Mouse (Mus musculus) CD4-positive, CD25-positive, alpha-beta regulatory T cell, adult 2 months (primary cell): Measurements from ENCODE around the gene Rasa1.
A peak's percentile ranks its signal among the peaks of the same experiment; 100 is the strongest.

Experiments used
- DNase-seq: peaks from one replicate; pipeline ENCODE4 v3.0.0-alpha.2; 2012; ENCODE audit warnings: low read depth, low spot score

Rasa1 gene

DNA sequence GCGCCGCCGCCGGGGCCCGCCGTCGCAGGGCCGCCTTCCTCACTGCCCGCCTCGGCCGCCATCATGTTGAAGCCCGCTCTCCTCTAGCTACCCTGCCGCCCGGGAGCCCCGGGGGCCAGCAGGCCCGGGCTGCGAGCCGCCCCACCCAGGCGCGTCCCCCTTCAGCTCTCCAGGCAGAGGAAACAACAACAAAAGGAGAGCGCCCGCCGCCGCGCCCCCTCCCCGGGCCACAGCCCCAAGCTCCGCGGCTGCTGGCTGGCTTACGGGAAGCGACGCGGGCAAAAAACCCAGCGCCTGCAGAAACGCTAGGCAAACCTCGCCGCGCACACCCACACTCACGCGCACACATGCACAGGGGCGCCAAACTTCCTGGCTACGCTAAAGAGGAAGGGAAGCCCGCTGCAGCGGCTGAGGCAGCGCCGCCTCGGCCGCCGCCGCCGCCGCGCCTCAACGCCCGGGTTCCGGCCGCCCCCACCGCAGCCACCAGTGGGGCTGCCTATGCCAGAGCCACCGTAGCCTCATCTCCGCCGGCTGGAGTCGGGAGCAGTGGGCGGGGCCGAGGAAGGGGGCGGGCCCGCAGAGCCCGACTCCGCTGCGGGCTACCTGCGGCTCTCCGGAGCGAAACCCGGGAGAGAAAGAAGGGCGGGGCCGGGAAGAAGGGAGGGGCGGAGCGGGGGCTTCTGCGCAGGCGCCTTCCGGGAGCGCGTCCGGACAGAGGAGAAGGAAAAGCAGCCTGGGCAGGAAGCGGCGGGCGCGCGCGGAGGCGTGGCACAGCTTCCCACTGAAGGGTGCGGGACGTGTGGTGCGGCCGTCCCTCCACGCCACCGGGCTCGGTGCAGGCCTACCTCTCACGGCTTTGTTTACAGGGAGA is at the start of gene Rasa1:
TSS of gene Rasa1 (minus strand) at position 288 of the 871 bp plus-strand sequence.
- peak; percentile 93 for DNase-seq

- no peak for DNase-seq
Observed at GRCm38 (mm10) chr13:85311547-85311946, 22.6 kb upstream of the Rasa1 start.

GRCm38 (mm10) chr13:85310968-85311367 is 22.0 kb upstream of the Rasa1 start:
- DNase-seq: no peak

GRCm38 (mm10) chr13:85310483-85310882 is 21.6 kb upstream of the Rasa1 start:
- DNase-seq: no peak

- DNase-seq: no peak
Observed at GRCm38 (mm10) chr13:85306039-85306438, 17.1 kb upstream of the Rasa1 start.

- peak; percentile 37 for DNase-seq
Observed at GRCm38 (mm10) chr13:85290651-85291050, 1.7 kb upstream of the Rasa1 start.

- no peak for DNase-seq
Observed at GRCm38 (mm10) chr13:85288574-85288842, 422 bp downstream of the Rasa1 start.

DNA sequence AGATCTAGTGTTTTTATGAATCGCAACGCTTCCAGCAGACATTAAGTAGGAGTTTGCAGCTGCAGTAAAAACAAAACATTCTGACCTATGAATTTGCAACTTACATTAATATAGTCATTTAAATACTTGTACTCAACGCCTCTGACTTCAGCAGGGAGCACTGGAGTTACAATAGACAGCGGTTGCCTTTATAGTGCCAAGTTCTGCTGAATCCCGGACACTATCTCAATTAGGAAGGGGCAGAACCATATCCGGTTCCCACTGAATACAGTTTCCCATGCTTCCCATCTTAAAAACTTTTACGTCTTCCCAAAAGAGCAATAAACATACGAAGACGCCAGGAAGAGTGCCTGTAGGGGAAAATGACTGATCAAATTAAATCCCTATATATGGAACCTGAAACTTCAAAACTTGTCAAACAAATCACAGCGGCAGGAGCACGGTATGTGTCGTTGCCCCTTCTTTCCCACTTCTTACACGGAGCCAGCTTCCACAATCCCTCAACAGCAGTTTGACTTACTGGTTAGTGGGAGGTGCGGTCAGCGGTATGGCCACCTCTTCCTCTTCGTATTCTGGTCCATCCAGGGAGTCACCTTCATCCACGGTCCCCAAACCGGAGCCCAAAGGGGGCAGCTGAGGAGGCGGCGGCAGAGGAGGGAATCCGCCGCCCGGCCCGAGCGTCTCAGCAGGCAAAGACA is 905 bp downstream of the Rasa1 start:
- DNase-seq: peak; percentile 45

DNA sequence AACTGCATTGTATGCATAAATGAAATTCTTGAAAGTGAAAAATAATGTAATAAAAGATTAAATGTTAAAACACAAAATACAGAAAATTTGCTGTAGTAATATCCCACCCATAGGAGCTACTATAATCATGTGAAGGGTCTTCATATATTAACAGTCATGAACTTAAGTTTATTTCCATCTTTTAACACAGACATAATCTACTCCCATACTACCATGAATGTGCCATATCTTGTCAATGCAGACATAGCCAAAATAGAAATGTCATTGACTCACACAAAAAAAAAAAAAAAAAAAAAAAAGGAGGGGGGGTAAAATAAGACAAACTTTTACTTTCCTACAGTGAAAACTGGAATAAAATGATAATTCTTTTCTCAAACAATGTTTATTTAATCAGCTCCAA is 6.3 kb downstream of the Rasa1 start:
- DNase-seq: no peak

DNA sequence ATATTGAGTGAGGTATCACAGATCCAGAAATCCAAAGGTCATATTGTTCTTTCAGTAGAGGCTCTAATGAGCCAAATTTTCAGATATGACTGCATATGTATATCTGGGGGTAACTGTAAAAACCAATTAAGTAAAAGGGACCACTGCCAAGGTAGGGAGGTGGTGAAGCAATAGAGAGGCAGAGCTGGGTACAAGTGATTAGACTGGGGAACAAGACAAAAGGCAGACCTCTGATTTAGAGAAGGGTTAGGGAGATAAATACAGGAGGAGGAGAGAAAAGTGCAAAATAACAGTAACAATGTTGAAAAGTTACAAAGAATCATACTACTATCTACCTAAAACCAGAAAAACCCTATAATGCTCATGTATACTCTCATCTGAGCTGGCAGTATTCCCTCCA is 10.0 kb downstream of the Rasa1 start:
- DNase-seq: no peak

DNA sequence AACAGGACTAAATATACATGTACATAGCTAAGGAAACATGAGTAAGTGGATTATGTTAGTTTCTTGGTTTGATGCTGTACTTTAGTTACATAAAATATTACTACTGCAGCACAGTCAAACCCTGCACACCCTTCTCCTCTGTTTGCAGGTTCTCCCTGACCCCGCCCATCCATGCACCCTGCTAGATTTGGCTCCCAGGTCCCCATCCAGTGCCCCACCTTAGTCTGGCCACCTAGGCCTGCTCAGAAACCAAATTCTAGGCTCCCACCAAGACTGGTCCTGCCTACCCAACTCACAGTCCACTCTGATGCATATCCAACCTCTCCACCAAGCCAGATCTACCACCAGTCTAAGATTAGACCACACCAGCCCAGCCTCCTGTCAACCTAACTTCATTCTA is 14.4 kb downstream of the Rasa1 start:
- DNase-seq: no peak

- DNase-seq: no peak
Observed at GRCm38 (mm10) chr13:85273788-85274187, 15.1 kb downstream of the Rasa1 start.

GRCm38 (mm10) chr13:85238760-85239159 is 50.2 kb downstream of the Rasa1 start:
- no peak for DNase-seq

- DNase-seq: peak; percentile 14
Observed at GRCm38 (mm10) chr13:85218656-85219055, 70.3 kb downstream of the Rasa1 start.

GRCm38 (mm10) chr13:85210353-85210752 is 78.6 kb downstream of the Rasa1 start:
- DNase-seq: no peak

DNA sequence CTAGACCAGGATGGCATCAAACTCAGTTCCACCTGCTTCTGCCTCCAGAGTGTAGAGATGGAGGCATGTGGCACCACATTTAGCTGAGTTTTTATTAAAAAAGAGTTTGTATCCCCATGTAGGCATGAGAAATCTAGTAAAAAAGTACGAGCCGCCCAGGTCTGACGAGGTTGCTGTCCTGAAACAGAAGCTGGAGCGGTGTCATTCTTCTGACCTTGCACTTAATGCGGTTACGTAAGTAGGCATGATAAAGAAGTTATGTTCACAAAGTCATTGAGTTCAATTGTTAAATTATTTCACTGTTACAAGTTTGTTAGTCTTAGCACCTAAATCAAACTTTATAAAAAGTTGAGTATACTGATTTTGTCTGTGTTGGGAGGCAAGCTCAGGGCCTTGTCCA is 80.3 kb downstream of the Rasa1 start:
- DNase-seq: no peak

DNA sequence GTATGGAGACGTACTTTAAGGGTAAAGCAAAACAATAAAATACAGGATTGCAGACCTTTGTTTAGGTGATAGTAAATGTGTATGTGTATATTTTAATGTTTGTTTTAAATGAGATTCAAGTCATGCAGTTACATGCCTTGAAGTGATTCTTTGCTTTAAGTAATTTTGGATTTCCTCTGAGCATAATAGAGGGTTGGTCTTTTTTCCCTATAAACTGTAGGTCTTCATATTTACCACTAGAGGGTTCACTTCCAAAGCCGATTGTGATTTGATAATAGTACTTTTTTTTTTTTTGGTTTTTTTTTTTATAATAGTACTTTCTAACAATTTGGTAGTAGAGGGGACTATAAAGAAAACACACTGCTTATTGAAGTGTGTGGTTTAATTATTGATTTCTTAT is 81.4 kb downstream of the Rasa1 start:
- DNase-seq: peak; percentile 47

GRCm38 (mm10) chr13:85191253-85191652 is 97.7 kb downstream of the Rasa1 start:
- DNase-seq: no peak

GRCm38 (mm10) chr13:85189644-85190121 is 99.2 kb downstream of the Rasa1 start:
- peak; percentile 59 for DNase-seq

DNA sequence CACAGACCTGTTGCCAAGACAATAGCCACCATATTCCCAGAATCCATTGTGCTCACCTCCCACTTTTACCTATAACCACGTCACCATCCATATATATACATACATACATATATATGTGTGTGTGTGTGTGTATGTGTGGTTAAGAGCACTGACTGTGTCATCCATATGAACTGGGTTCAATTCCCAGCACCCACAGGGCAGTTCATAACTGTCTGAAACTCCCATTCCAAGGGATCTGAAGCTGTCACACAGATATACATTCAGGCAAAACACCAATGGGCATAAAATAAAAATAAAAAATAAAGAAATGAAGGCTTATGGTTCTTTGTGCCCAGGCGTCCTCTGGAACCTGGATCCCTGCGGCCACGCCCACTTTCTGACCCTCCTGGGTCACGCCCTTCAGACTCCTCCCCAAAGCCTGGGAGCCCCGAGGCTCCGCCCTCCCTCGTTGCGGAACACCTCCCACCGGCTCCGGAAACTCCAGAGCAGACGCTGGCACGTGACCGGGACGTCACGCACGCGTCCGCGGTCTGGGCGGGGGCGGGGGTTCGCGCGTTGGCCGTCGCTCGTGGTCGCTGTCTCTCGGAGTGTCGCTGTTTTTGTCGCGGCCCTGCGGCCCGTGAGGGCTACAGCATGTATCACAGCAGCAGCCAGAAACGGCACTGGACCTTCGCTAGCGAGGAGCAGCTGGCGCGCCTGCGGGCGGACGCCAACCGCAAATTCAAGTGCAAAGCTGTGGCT is 99.9 kb downstream of the Rasa1 start, which contains the start of gene Ccnh:
TSS of gene Ccnh (plus strand) at position 506 of the 741 bp plus-strand sequence.
- DNase-seq: peak; percentile 93
